Mouse (Mus musculus) right cerebral cortex, adult 2 months (tissue): ENCODE data around the gene Ruvbl2.

Source experiments
- DNase-seq, 2 experiments: peaks; one replicate each; pipeline ENCODE4 v3.0.0; 2021 to 2022; ENCODE audit warnings: low spot score in 2 of 2

Gene Ruvbl2

GRCm38 (mm10) chr7:45426556-45426955, 11.3 kb downstream of the Ruvbl2 start:
- DNase-seq, result no peak

GRCm38 (mm10) chr7:45421194-45421593, 16.7 kb downstream of the Ruvbl2 start:
- no peak for DNase-seq

GRCm38 (mm10) chr7:45420615-45420919, 17.3 kb downstream of the Ruvbl2 start, which contains the start of gene Lhb:
Gene Lhb (plus strand): TSS chr7:45420820.
- DNase-seq, result no peak

- DNase-seq, result no peak
These were observed 17.9 kb downstream of the Ruvbl2 start for GRCm38 (mm10) chr7:45419859-45420614.

GRCm38 (mm10) chr7:45417962-45418492, 19.9 kb downstream of the Ruvbl2 start:
- no peak for DNase-seq

GRCm38 (mm10) chr7:45415636-45416035, 22.3 kb downstream of the Ruvbl2 start:
- DNase-seq, result peak; percentile 51 to 52

GRCm38 (mm10) chr7:45414740-45415224, 23.1 kb downstream of the Ruvbl2 start:
- DNase-seq, result no peak

- no peak for DNase-seq
These were observed 23.8 kb downstream of the Ruvbl2 start for GRCm38 (mm10) chr7:45413864-45414739.

- DNase-seq, result no peak
These were observed 24.6 kb downstream of the Ruvbl2 start, which contains the start of gene Ntf5 for GRCm38 (mm10) chr7:45413113-45413863. Gene Ntf5 (plus strand): TSS chr7:45413695.

GRCm38 (mm10) chr7:45412421-45412820, 25.5 kb downstream of the Ruvbl2 start:
- DNase-seq, result no peak

GRCm38 (mm10) chr7:45409497-45410163, 28.3 kb downstream of the Ruvbl2 start:
- DNase-seq, result no peak

- DNase-seq, result no peak
These were observed 28.9 kb downstream of the Ruvbl2 start for GRCm38 (mm10) chr7:45408949-45409348.

GRCm38 (mm10) chr7:45408351-45408750, 29.5 kb downstream of the Ruvbl2 start:
- no peak for DNase-seq

- no peak for DNase-seq
These were observed 30.1 kb downstream of the Ruvbl2 start for GRCm38 (mm10) chr7:45407836-45408235.

- DNase-seq, result no peak
These were observed 31.4 kb downstream of the Ruvbl2 start for GRCm38 (mm10) chr7:45406157-45407156.

- peak; percentile 76 to 81 for DNase-seq
These were observed 32.5 kb downstream of the Ruvbl2 start, which contains the start of gene Kcna7 for GRCm38 (mm10) chr7:45405091-45406075. Gene Kcna7 (plus strand): TSS chr7:45405653.

GRCm38 (mm10) chr7:45403532-45404261, 34.2 kb downstream of the Ruvbl2 start:
- peak; percentile 37 to 38 for DNase-seq
